Mouse (Mus musculus): ENCODE measurements around the gene Ubn1. TPM values are rescaled to one million over a fixed set of nuclear protein-coding genes. Genes with fewer than 3 reads are reported as not detected.

Gene Ubn1
- total RNA-seq, 2 experiments from 2014 or later: 44.1 to 45.3 TPM

DNA sequence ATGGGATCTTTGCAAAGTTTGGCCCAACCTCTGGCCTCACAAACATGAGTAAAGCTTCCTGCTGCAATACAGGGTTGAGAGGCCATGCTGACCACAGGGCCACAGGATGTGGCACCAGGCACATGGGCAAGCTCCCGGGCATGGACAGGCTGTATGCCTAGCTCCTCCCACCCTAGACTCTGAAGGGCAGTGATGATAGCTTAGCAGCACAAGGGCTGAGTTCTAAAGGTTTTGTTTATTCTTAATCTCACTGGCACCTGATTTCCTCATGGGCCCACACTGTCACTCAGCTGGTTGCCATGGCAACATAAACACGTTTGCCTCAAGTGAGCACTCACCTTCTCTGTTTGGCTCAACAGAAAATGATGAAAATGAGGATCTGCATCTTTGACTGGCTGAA lies 20.0 kb upstream of the Ubn1 start:
- no peak for TF ChIP-seq CTCF (IDR thresholded peaks at IDR 0.05)
- no peak for DNase-seq (ENCODE audit: extremely low spot score in 1 of 2, low spot score in 2 of 2)
- Histone ChIP-seq H3K4me3 (no peak overlapping the region), H3K27ac (no peak overlapping the region)
- intact Hi-C loops (cut with DNase I): no loop called here

DNA sequence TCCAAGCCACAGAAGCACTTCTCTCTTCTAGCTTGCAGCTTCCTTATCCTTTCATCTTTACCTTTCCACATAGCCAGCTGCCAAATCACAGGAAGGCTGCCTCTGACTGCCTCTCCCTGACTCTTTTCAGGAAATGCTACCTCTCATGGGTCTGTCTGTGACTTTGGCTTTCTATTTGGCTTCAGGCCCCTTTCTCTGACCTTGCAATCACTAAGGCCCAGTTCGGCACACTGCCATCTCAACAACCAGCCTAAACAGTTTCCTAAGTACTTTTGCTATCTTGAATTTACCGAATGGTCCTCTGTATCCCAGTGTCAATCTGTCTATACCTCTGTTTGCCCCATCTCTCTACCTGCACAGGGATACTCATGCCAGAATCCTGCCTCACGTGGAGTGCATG lies 14.3 kb upstream of the Ubn1 start:
- Histone ChIP-seq H3K4me3 (no peak overlapping the region), H3K27ac (no peak overlapping the region)
- DNase-seq (ENCODE audit: extremely low spot score in 1 of 2, low spot score in 2 of 2): no peak
- intact Hi-C loops (cut with DNase I): no loop called here
- no peak for TF ChIP-seq CTCF (IDR thresholded peaks at IDR 0.05)

DNA sequence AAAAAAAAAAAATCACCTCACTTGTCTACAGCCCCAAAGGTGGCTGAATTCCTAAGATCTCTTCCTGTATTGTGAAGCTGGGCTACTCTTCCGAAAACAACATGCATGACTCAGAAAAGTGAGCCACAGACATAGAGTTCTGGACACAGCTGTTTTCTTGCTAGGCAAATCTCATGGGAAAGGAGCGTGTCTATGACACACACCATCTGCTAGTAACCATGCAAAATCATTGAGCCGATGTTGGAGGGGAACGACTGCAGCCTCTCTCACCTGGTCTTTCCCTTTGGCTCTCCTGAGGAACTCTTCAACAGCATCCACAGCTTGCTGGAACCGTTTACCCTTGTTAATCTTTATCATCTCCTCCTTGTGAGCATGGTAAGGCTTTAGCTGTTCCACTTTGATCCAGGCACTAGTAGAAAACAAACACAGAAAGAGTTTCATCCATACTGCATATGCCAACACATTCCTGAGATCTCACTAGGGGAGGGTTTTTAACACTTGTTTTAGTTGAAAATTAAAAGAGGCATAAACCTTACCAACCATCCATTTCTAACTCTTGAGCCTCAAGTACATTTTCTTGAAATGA lies 13.1 kb upstream of the Ubn1 start:
- TF ChIP-seq CTCF (IDR thresholded peaks at IDR 0.05): no peak
- Histone ChIP-seq H3K4me3 (no peak overlapping the region), H3K27ac (no peak overlapping the region)
- DNase-seq (ENCODE audit: extremely low spot score in 1 of 2, low spot score in 2 of 2): no peak
- intact Hi-C loops (cut with DNase I): no loop called here

DNA sequence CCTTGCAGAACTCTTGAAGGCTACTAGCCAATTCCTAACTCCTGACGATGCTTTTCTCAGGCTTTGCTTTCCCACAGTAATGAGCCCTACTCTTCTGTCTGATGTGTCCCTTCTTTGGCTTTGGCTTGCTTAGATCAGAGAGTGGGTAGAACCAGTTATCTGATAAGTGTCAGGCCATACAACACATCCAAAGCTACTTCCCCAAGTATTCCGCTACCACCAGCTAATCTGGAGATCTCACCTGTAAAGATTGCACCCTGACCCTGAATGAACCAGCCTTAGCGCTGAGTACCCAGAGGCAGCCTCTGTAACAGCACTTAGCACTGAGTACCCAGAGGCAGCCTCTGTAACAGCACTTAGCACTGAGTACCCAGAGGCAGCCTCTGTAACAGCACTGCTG lies 4.5 kb upstream of the Ubn1 start:
- H3K4me3 ChIP-seq: no peak overlapping the region
- no peak for DNase-seq (ENCODE audit: extremely low spot score in 1 of 2, low spot score in 2 of 2)
- intact Hi-C loops (cut with DNase I): no loop called here
- no peak overlapping the region for H3K27ac ChIP-seq
- no peak for TF ChIP-seq CTCF (IDR thresholded peaks at IDR 0.05)

DNA sequence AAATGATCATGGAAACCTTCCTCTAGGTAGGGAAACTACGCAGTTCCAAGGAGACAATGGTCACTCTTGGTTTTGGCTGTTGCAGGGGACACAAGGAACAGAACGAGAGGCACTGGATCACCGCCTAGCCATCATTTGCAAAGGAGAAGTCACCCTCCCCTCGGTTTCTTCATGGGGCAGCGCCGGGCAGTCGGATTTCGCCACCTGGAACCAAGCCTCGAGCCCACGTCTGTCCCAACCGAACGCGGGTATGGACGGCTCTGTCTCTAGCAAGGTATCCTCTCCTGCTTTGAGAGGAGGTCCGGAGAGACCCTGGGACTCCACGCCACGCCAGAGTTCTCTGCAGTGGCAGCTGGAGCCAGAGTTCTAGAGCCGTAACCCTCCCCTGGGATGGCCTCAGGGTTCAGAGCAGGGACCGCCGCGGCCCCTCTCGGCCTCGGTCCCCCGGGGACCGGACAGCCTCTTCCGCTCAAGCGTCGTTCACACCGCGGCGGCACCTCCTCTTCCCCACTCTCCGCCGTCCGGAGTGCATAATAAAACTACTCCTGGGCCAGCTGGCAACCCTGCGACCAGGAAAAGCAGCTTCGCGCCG lies 579 bp upstream of the Ubn1 start:
- Histone ChIP-seq H3K4me3 (peak overlapping the region; percentile 99), H3K27ac (peak overlapping the region; percentile 92)
- DNase-seq (ENCODE audit: extremely low spot score in 1 of 2, low spot score in 2 of 2): no peak
- TF ChIP-seq CTCF (IDR thresholded peaks at IDR 0.05): no peak
- intact Hi-C loops (cut with DNase I): no loop called here

DNA sequence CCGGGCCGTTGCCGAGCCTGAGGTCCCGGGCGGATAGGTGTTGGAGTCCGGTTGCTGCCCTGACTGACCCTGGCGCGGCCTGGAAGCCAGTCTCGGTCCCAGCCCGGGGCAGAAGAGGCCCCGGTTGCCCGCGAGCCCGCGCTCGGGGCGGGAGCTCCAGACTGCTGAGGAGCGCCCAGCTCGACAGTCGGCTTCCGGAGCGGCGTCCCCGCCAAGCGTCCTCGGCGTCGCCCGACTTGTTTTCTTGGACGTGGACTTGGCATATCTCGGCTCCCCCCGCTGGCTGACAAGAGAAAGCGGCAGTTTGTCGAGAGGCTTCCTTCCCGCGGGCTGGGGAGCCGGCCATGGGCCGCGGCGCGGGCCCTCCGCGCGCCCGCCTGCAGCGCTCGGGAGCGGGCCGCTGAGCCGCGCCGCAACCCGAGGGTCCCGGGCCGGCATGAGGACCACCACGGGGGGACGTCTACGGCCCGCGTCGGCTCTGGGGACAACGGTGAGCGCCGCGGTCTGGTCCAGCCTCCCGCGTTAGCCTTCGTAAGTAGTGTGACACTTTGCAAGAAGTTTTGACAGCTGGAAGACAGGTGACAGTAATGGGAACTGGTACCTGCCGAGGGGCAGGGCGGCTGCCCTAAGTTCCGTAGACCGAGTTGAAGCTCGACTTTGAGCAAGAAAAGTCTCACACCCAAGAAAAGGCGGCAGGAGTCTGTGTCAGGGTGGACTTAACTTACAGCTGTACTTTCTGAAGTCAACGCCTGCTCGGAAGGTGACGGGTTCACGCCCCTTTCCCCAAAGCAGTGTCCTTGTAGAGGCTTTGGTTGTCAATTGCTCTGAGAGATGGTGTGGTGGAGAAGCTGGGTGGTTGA lies 624 bp downstream of the Ubn1 start:
- Histone ChIP-seq H3K27ac (peak overlapping the region; percentile 88), H3K4me3 (peak overlapping the region; percentile 99)
- intact Hi-C loops (cut with DNase I): loop anchor here (1.0 to 5.0 kb wide), 2 partner anchors 152 to 183 kb away; partner anchors contain the start of genes Alg1 and Nagpa
- peak; percentile 70 to 74 for DNase-seq (ENCODE audit: extremely low spot score in 1 of 2, low spot score in 2 of 2)
- peak; percentile 17 for TF ChIP-seq CTCF (IDR thresholded peaks at IDR 0.05)

DNA sequence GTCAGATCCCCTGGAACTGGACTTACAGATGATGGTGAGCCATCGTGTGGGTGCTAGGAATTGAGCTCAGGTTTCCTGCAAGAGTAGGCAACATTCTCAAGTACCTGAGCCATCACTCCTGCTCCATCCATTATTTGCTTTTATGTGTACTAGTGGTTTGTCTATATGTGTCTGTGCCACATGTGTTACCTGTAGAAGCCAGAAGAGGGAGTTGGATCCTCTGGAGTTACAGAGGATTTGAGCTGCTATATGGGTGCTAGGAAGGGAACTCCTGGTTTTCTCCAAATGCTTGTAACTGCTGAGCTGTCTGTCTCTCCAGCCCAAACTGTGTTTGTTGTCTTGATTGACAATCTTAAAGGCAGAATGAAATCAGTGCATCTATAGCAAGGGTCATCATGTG lies 8.3 kb downstream of the Ubn1 start:
- H3K27ac ChIP-seq: no peak overlapping the region
- TF ChIP-seq CTCF (IDR thresholded peaks at IDR 0.05): peak; percentile 39
- intact Hi-C loops (cut with DNase I): loop anchor here (5.0 kb wide), 1 partner anchor 89 kb away; the partner anchor contains the start of gene Sec14l5
- no peak for DNase-seq (ENCODE audit: extremely low spot score in 1 of 2, low spot score in 2 of 2)
- no peak overlapping the region for H3K4me3 ChIP-seq

DNA sequence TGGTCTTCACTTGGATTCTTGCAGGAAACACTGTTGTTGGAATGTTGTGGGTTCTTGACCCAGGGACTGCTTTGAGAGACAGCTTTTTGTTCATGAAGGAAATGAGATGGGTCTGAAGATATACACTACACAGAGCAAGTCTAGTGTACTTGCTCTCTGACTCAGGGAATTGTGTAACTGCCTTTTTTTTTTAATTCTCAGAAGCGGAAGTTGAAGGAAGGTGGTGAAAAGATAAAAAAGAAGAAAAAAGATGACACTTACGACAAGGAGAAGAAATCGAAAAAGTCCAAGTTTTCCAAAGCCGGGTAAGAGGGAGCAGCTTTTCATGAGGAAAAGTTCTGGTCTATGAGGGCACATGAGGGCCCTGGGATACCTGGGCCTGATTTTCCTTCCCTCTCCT lies 13.6 kb downstream of the Ubn1 start:
- intact Hi-C loops (cut with DNase I): no loop called here
- no peak overlapping the region for H3K4me3 ChIP-seq
- no peak overlapping the region for H3K27ac ChIP-seq
- no peak for TF ChIP-seq CTCF (IDR thresholded peaks at IDR 0.05)
- DNase-seq (ENCODE audit: extremely low spot score in 1 of 2, low spot score in 2 of 2): no peak

DNA sequence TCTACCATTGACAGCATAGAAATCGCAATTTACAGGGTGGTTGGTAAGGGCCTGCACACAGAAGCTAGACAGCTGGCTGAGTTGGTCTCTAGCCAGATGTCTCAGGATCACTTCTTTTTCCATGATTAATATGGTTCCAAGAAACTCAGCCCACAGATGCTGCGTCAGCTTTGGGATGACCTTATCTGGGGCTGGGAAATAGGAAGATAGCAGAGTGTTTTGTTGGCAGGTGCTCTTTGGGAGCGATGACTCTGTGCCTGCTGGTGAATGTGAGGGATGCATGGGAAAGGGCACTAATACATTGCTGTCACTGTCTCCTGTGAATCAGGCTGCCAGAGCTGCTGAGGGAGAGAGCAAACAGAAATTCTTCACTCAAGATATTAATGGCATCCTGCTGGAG lies 20.5 kb downstream of the Ubn1 start:
- Histone ChIP-seq H3K27ac (peak overlapping the region; percentile 16; the same call in 1 of the 2 replicates), H3K4me3 (no peak overlapping the region)
- TF ChIP-seq CTCF (IDR thresholded peaks at IDR 0.05): no peak
- intact Hi-C loops (cut with DNase I): no loop called here
- DNase-seq (ENCODE audit: extremely low spot score in 1 of 2, low spot score in 2 of 2): peak; percentile 37 to 39

DNA sequence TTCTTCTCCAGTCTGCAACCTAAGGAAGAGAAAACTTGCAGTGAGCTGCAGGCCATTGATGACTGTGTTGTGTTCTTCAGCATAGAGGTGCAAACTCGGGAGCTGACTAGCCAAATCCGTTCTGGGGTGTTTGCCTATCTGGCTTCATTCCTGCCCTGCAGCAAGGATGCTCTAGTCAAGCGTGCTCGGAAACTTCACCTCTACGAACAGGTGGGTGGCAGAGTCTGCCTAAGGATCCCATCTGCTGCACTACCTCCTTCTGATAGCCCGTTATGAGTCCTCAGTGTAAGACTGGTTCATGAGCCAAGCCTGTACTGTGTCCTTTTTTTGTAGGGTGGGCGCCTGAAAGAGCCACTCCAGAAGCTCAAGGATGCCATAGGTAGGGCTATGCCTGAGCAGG lies 22.1 kb downstream of the Ubn1 start:
- no peak for DNase-seq (ENCODE audit: extremely low spot score in 1 of 2, low spot score in 2 of 2)
- no peak for TF ChIP-seq CTCF (IDR thresholded peaks at IDR 0.05)
- no peak overlapping the region for H3K27ac ChIP-seq
- intact Hi-C loops (cut with DNase I): no loop called here
- H3K4me3 ChIP-seq: no peak overlapping the region

DNA sequence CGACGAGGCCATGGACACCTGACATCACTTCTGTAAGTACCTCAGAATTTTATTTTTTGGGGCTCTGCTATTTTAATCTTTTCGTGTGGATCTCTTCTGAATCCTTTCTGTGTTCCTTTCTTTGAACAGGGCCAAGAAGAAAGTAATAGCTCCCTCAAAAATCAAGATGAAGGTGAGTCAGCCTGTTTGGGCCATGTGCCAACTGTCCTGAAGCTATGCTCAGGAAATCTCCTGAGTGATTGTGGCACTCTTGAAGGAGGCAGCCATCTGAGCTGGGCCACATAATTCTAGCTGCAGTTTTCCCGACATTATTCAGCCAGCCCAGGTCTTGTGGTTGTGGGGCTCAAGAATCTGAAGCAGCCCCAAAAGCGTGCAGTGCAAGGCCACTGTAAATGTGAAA lies 24.5 kb downstream of the Ubn1 start:
- H3K4me3 ChIP-seq: no peak overlapping the region
- no peak for TF ChIP-seq CTCF (IDR thresholded peaks at IDR 0.05)
- intact Hi-C loops (cut with DNase I): no loop called here

DNA sequence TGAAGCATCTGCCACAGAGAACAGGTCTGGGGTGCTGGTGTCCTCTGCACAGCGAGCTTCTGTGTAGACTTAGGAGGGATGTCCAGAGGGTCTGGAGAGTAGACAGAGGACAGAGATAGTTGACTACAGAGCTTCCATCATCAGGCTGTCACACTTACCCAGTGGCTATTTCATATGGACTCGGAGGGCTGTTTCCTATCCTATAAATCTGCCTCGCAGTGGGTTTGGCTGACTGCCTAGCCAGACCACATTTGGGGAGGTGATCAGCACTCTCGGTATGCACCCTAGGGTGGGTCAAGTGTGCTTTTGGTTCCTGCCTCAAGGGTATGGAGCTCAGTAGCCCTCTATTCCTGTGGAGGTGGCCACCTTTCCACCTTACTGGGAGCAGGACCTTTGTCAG lies 35.3 kb downstream of the Ubn1 start:
- no peak for TF ChIP-seq CTCF (IDR thresholded peaks at IDR 0.05)
- no peak overlapping the region for H3K4me3 ChIP-seq
- no peak for DNase-seq (ENCODE audit: extremely low spot score in 1 of 2, low spot score in 2 of 2)
- H3K27ac ChIP-seq: no peak overlapping the region
- intact Hi-C loops (cut with DNase I): no loop called here

More for the DNA sequence above, 24.5 kb downstream of the Ubn1 start:
- H3K27ac ChIP-seq: no peak overlapping the region
- no peak for DNase-seq (ENCODE audit: extremely low spot score in 1 of 2, low spot score in 2 of 2)
